Mouse (Mus musculus) adrenal gland, postnatal 36 days (tissue): ENCODE measurements around the gene Tle6. TPM values are rescaled to one million over a fixed set of nuclear protein-coding genes. Genes with fewer than 3 reads are reported as not detected.
"Not testable (repeated sequence)": the region's sequence is repeated elsewhere in the genome, so short reads cannot be mapped to it uniquely, and the experiment has no call there.

Experiments
- DNase-seq, 2 experiments: peaks; one replicate each; pipeline ENCODE4 v3.0.0; 2021; ENCODE audit warnings: mixed read lengths in 1 of 2
- long read RNA-seq, 2 experiments: library from polyadenylated mRNA; stranded (forward); transcript quantifications; one replicate each; pipeline ENCODE4 v2.0.0; 2021; ENCODE audit warnings: borderline sequencing depth in 2 of 2
- total RNA-seq, 2 experiments: library from RNA; stranded (reverse); gene quantifications; 2 replicates each; pipeline ENCODE4 v1.2.3; 2021

The Tle6 gene
- total RNA-seq = 10 to 100 TPM; 19.2 to 38.3 TPM
- long read RNA-seq, experiment 1, partial matches to known transcripts = 3 of 14 reads
- long read RNA-seq, experiment 1, other reads (novel, unspliced or antisense) = 9 of 14 reads
- long read RNA-seq, experiment 2, partial matches to known transcripts = 0 of 15 reads
- long read RNA-seq, experiment 2, other reads (novel, unspliced or antisense) = 11 of 15 reads

- DNase-seq = peak; percentile 96 to 97
Observed at GRCm38 (mm10) chr10:81600738-81601203, at the start of gene Tle6. Gene Tle6, minus strand, starts transcription at chr10:81601073.

GRCm38 (mm10) chr10:81648803-81649775 lies 48.2 kb upstream of the Tle6 start, which contains the start of gene Gm10778:
Gene Gm10778, plus strand, starts transcription at chr10:81649059.
- peak; percentile 86 to 89 for DNase-seq

- peak; percentile 57 to 68 for DNase-seq
Observed at GRCm38 (mm10) chr10:81646015-81646555, 45.2 kb upstream of the Tle6 start.

- no peak for DNase-seq
Observed at GRCm38 (mm10) chr10:81645391-81645790, 44.5 kb upstream of the Tle6 start.

- DNase-seq = no peak
Observed at GRCm38 (mm10) chr10:81644716-81645115, 43.8 kb upstream of the Tle6 start.

- no peak for DNase-seq
Observed at GRCm38 (mm10) chr10:81644162-81644561, 43.3 kb upstream of the Tle6 start.

- DNase-seq = peak; percentile 97 to 98
Observed at GRCm38 (mm10) chr10:81643449-81644055, 42.7 kb upstream of the Tle6 start.

GRCm38 (mm10) chr10:81642648-81643448 lies 42.0 kb upstream of the Tle6 start:
- DNase-seq = no peak

- no peak for DNase-seq
Observed at GRCm38 (mm10) chr10:81641978-81642647, 41.2 kb upstream of the Tle6 start.

- DNase-seq = no peak
Observed at GRCm38 (mm10) chr10:81641566-81641965, 40.7 kb upstream of the Tle6 start.

- not testable (repeated sequence) for DNase-seq
Observed at GRCm38 (mm10) chr10:81640825-81641224, 40.0 kb upstream of the Tle6 start.

GRCm38 (mm10) chr10:81638101-81638500 lies 37.2 kb upstream of the Tle6 start:
- no peak for DNase-seq

GRCm38 (mm10) chr10:81636338-81636737 lies 35.5 kb upstream of the Tle6 start:
- DNase-seq = no peak

GRCm38 (mm10) chr10:81633253-81634099 lies 32.6 kb upstream of the Tle6 start:
- DNase-seq = peak; percentile 88 to 93

GRCm38 (mm10) chr10:81628390-81628789 lies 27.5 kb upstream of the Tle6 start, which contains the start of gene Ankrd24:
Gene Ankrd24, plus strand, starts transcription at chr10:81628540.
- no peak for DNase-seq

- DNase-seq = no peak
Observed at GRCm38 (mm10) chr10:81627836-81628220, 27.0 kb upstream of the Tle6 start.

GRCm38 (mm10) chr10:81626994-81627835 lies 26.3 kb upstream of the Tle6 start, which contains the start of gene Sirt6:
Gene Sirt6, minus strand, starts transcription at chr10:81627797.
- peak; percentile 93 to 94 for DNase-seq

GRCm38 (mm10) chr10:81626101-81626993 lies 25.5 kb upstream of the Tle6 start:
- peak in 1 of 2 experiments; percentile 61 for DNase-seq
